Mouse (Mus musculus): ENCODE data around the gene Samhd1. TPM values are rescaled to one million over a fixed set of nuclear protein-coding genes. Genes with fewer than 3 reads are reported as not detected.

Samhd1 gene
- total and polyA plus RNA-seq, 3 experiments, result 32.8 to 79.5 (median 67.9) TPM

- Histone ChIP-seq H3K9ac (ENCODE audit: insufficient read depth, low read depth) (peak within 1 kb of the TSS; percentile 32), H3K9me3 (replicated peaks; ENCODE audit: low read length) (no peaks in the 10 kb centered on the region), H3K4me1 (ENCODE audit: control insufficient read depth in 1 of 2, insufficient read depth in 2 of 2) (peaks cover 5 to 10% of the 10 kb centered on the region in 2 experiments; a peak in 1 of 4 replicates), H3K27me3 (replicated peaks) (peaks cover 63% of the 10 kb centered on the region), H3K4me3 (replicated peaks in 1 of 3; ENCODE audit: low read depth in 2 of 3, low read length in 2 of 3, poor library complexity in 1 of 3) (peak within 1 kb of the TSS; percentile 40 to 62 (median 59)), H3K27ac (ENCODE audit: insufficient read depth, low read depth) (no peak within 1 kb of the TSS), H3K36me3 (replicated peaks in 1 of 2; ENCODE audit: control insufficient read depth in 1 of 2, insufficient read depth in 1 of 2, low read length in 1 of 2) (no peaks in the 10 kb centered on the region), H3K79me2 (replicated peaks; ENCODE audit: control insufficient read depth, extremely low read depth, insufficient read depth, poor library complexity, severe bottlenecking) (no peaks in the 10 kb centered on the region), H3K4me2 (ENCODE audit: insufficient read depth, low read depth, poor library complexity, severe bottlenecking) (peak within 1 kb of the TSS; percentile 86)
- TF ChIP-seq RAD21 (IDR thresholded peaks at IDR 0.05; ENCODE audit: low read depth, low read length), result peak; percentile 53
- no peak for TF ChIP-seq MAX (IDR thresholded peaks at IDR 0.05; ENCODE audit: low read length)
- TF ChIP-seq CTCF (conservative IDR thresholded peaks at IDR 0.05 in 1 of 2, IDR thresholded peaks at IDR 0.05 in 1 of 2; ENCODE audit: low read depth in 2 of 2, low read length in 2 of 2), result peak in 1 of 2 experiments; percentile 62; a peak in 2 of 4 replicates
- TF ChIP-seq UBTF (IDR thresholded peaks at IDR 0.05; ENCODE audit: low read depth, low read length), result peak; percentile 68; the same call in 1 of the 2 replicates
- peak; percentile 35 for TF ChIP-seq SMC3 (IDR thresholded peaks at IDR 0.05; ENCODE audit: low read depth, low read length)
- no peak for TF ChIP-seq CHD2 (IDR thresholded peaks at IDR 0.05; ENCODE audit: low read length)
- DNase-seq (ENCODE audit: extremely low read depth), result no peak
- dilution Hi-C loops (cut with MboI; ENCODE audit: extremely low pct_ligation_motif_present, extremely low pct_unique_long_range_greater_than_20kb, low sequenced_read_pairs), result no loop called here
- in situ Hi-C loops (cut with MboI; ENCODE audit: low pct_ligation_motif_present, low pct_unique_long_range_greater_than_20kb, low sequenced_read_pairs), result loop anchor here (25.0 kb wide), 1 partner anchor 192 kb away; the partner anchor contains the start of gene Sla2
These were observed 56.0 kb downstream of the Samhd1 start, which contains the start of gene Soga1 for GRCm38 (mm10) chr2:157078793-157079700. Gene Soga1, minus strand, starts transcription at chr2:157079254.

- H3K4me2 ChIP-seq (ENCODE audit: insufficient read depth, low read depth, poor library complexity, severe bottlenecking), result peak overlapping the region; percentile 86
- DNase-seq (ENCODE audit: extremely low read depth), result no peak
- dilution Hi-C loops (cut with MboI; ENCODE audit: extremely low pct_ligation_motif_present, extremely low pct_unique_long_range_greater_than_20kb, low sequenced_read_pairs) (no loop called here), in situ Hi-C loops (cut with MboI; ENCODE audit: low pct_ligation_motif_present, low pct_unique_long_range_greater_than_20kb, low sequenced_read_pairs) (loop anchor here (25.0 kb wide), 1 partner anchor 191 kb away; the partner anchor contains the start of gene Sla2)
- no peak for TF ChIP-seq RAD21 (IDR thresholded peaks at IDR 0.05; ENCODE audit: low read depth, low read length)
- no peak for TF ChIP-seq EP300 (IDR thresholded peaks at IDR 0.05; ENCODE audit: low read length)
- no peak for TF ChIP-seq POLR2AphosphoS2 (IDR thresholded peaks at IDR 0.05; ENCODE audit: low read depth, low read length)
- H3K79me2 ChIP-seq (replicated peaks; ENCODE audit: control insufficient read depth, extremely low read depth, insufficient read depth, poor library complexity, severe bottlenecking), result no peaks in the 10 kb centered on the region
- H3K4me3 ChIP-seq (replicated peaks in 1 of 3; ENCODE audit: low read depth in 2 of 3, low read length in 2 of 3, poor library complexity in 1 of 3), result peak overlapping the region; percentile 40 to 62 (median 59)
- no peak overlapping the region for H3K27ac ChIP-seq (ENCODE audit: insufficient read depth, low read depth)
- peak overlapping the region; percentile 32; the same call in 1 of the 2 replicates for H3K9ac ChIP-seq (ENCODE audit: insufficient read depth, low read depth)
- peaks cover 60% of the 10 kb centered on the region for H3K27me3 ChIP-seq (replicated peaks)
- no peaks in the 10 kb centered on the region for H3K36me3 ChIP-seq (replicated peaks in 1 of 2; ENCODE audit: control insufficient read depth in 1 of 2, insufficient read depth in 1 of 2, low read length in 1 of 2)
- peaks cover 5 to 17% of the 10 kb centered on the region in 2 experiments; a peak in 2 of 4 replicates for H3K4me1 ChIP-seq (ENCODE audit: control insufficient read depth in 1 of 2, insufficient read depth in 2 of 2)
- no peaks in the 10 kb centered on the region for H3K9me3 ChIP-seq (replicated peaks; ENCODE audit: low read length)
These were observed 56.8 kb downstream of the Samhd1 start for GRCm38 (mm10) chr2:157078059-157078792.

GRCm38 (mm10) chr2:157077641-157078058 lies 57.4 kb downstream of the Samhd1 start:
- H3K9ac ChIP-seq (ENCODE audit: insufficient read depth, low read depth), result no peak overlapping the region
- peaks cover 55% of the 10 kb centered on the region for H3K27me3 ChIP-seq (replicated peaks)
- no peaks in the 10 kb centered on the region for H3K9me3 ChIP-seq (replicated peaks; ENCODE audit: low read length)
- in situ Hi-C loops (cut with MboI; ENCODE audit: low pct_ligation_motif_present, low pct_unique_long_range_greater_than_20kb, low sequenced_read_pairs) (loop anchor here (25.0 kb wide), 1 partner anchor 190 kb away; the partner anchor contains the start of gene Sla2), dilution Hi-C loops (cut with MboI; ENCODE audit: extremely low pct_ligation_motif_present, extremely low pct_unique_long_range_greater_than_20kb, low sequenced_read_pairs) (no loop called here)
- H3K36me3 ChIP-seq (replicated peaks in 1 of 2; ENCODE audit: control insufficient read depth in 1 of 2, insufficient read depth in 1 of 2, low read length in 1 of 2), result no peaks in the 10 kb centered on the region
- H3K4me2 ChIP-seq (ENCODE audit: insufficient read depth, low read depth, poor library complexity, severe bottlenecking), result peak overlapping the region; percentile 86
- TF ChIP-seq ZC3H11A (IDR thresholded peaks at IDR 0.05; ENCODE audit: low read depth, low read length), result no peak
- no peak for TF ChIP-seq MXI1 (IDR thresholded peaks at IDR 0.05; ENCODE audit: low read depth, low read length)
- TF ChIP-seq SIN3A (IDR thresholded peaks at IDR 0.05; ENCODE audit: low read length), result no peak
- TF ChIP-seq ZKSCAN1 (IDR thresholded peaks at IDR 0.05; ENCODE audit: borderline replicate concordance, low read depth, low read length), result no peak
- no peak for TF ChIP-seq ELF1 (IDR thresholded peaks at IDR 0.05; ENCODE audit: low read depth, low read length)
- TF ChIP-seq MAX (IDR thresholded peaks at IDR 0.05; ENCODE audit: low read length), result no peak
- H3K27ac ChIP-seq (ENCODE audit: insufficient read depth, low read depth), result no peak overlapping the region
- DNase-seq (ENCODE audit: extremely low read depth), result no peak
- H3K79me2 ChIP-seq (replicated peaks; ENCODE audit: control insufficient read depth, extremely low read depth, insufficient read depth, poor library complexity, severe bottlenecking), result no peaks in the 10 kb centered on the region
- H3K4me3 ChIP-seq (replicated peaks in 1 of 3; ENCODE audit: low read depth in 2 of 3, low read length in 2 of 3, poor library complexity in 1 of 3), result peak overlapping the region; percentile 30 to 62 (median 59)
- peaks cover 5 to 22% of the 10 kb centered on the region in 2 experiments; a peak in 2 of 4 replicates for H3K4me1 ChIP-seq (ENCODE audit: control insufficient read depth in 1 of 2, insufficient read depth in 2 of 2)

All from CH12.LX (cell line).